Mouse (Mus musculus): ENCODE data around the gene Hist1h2bf. TPM values are rescaled to one million over a fixed set of nuclear protein-coding genes. Genes with fewer than 3 reads are reported as not detected.

Gene Hist1h2bf
- polyA plus RNA-seq, 1 experiment from 2014 or later, result 1.3 TPM

DNA sequence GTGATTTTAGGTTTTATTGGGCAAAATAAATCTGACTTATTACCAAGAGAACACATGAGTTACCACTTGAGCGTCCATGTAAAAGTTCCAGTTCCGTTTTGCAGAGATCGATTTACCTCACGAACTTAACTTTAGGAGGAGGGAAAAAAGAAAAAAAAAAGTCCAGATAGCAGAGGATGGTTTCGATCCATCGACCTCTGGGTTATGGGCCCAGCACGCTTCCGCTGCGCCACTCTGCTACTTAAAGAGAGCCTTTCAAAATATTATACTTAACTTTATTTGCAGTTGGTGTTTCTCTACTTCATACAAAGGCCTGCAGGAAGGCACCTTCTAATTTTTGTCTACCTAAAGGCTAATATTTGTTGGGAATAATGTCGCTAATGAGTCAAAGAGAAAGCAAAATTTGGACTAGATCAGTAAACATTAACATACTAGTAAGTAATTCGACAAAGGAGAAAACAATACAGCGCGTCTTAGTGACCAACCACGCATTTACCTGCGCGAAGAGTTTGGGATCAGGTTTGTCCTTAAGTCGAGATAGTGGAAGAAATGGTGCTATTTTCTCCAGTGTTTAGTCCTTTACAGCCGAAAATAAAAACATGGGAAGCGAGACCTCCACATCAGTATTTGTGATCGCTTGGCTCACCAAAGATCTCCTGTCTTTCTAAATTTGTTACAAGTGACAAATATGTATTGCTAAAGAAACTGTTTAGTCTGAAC is 43.7 kb downstream of the Hist1h2bf start:
- peaks cover 6% of the 10 kb centered on the region; the same call in 1 of the 2 replicates for H3K4me1 ChIP-seq (replicated peaks; ENCODE audit: control insufficient read depth, insufficient read depth, low read length)
- peak overlapping the region; percentile 65 for H3K9ac ChIP-seq (ENCODE audit: low read depth, low read length)
- WGBS, result under 1% methylated on average over 20 of the region's 20 CpGs
- ATAC-seq, result no peak; the same call in 1 of the 2 replicates
- no peaks in the 10 kb centered on the region for H3K36me3 ChIP-seq (ENCODE audit: control insufficient read depth, insufficient read depth)
- no peaks in the 10 kb centered on the region for H3K9me3 ChIP-seq (ENCODE audit: control insufficient read depth)
- no peak for TF ChIP-seq CTCF (IDR thresholded peaks at IDR 0.05; ENCODE audit: low read depth)
- H3K27me3 ChIP-seq (replicated peaks; ENCODE audit: control insufficient read depth, insufficient read depth, low read length), result no peaks in the 10 kb centered on the region
- H3K27ac ChIP-seq (ENCODE audit: low read depth, low read length), result peak overlapping the region; percentile 96
- H3K4me2 ChIP-seq (replicated peaks; ENCODE audit: low read depth), result peak overlapping the region; percentile 74
- H3K4me3 ChIP-seq (ENCODE audit: low read depth, low read length), result peak overlapping the region; percentile 49

DNA sequence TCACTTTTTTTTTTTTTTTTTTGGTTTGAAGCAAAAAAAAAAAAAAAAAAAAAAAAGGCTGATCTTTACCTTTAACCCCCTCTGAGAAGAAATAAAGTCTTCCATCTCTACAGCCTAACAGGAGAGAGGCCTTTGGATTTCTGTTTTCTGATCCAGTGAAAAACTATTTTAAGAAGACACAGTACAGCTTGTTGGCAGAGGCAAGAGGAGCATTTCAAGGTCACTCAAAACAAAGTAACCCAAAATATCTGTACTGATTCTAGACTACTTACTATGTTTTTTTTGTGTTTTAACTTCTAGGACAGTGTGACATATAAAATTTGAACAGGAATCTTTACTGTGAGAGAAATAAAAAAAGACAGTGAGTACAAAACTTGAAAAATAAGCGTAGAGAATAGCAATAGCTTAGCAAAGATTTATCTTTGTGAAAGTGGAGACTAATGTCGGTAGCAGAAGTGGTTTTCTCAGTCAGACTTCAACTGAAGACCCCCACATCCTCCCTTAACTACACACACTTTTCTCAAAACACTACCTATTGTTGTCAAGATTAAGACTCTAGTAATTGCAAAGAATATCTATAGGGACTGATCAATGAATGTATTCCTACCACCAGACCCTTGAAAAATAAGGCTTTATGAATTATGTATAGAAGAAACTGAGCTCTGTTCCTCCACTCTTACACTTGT is 44.4 kb downstream of the Hist1h2bf start:
- peaks cover 6% of the 10 kb centered on the region; the same call in 1 of the 2 replicates for H3K4me1 ChIP-seq (replicated peaks; ENCODE audit: control insufficient read depth, insufficient read depth, low read length)
- H3K27ac ChIP-seq (ENCODE audit: low read depth, low read length), result no peak overlapping the region
- no peak overlapping the region for H3K9ac ChIP-seq (ENCODE audit: low read depth, low read length)

DNA sequence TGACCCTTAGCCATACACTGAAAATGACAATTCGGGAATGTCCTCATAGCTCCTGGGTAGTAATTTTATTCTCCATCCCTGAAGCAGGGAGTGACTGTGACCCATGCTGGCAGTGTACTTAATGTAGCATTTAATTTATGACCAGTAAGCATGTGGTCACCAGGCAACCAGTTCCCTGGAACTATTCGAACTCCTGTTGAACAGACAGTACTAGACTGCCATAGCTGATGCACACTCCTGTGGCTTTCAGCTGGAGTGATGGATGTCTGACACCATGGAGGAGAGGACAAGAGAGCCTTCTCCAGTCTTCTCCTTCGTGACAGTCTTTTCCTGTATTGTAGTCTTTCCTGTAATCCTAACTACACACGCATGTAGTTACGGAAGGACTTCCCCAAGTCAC is 45.0 kb downstream of the Hist1h2bf start:
- H3K4me1 ChIP-seq (replicated peaks; ENCODE audit: control insufficient read depth, insufficient read depth, low read length), result peaks cover 6% of the 10 kb centered on the region; the same call in 1 of the 2 replicates
- H3K27ac ChIP-seq (ENCODE audit: low read depth, low read length), result no peak overlapping the region
- no peak overlapping the region for H3K4me2 ChIP-seq (replicated peaks; ENCODE audit: low read depth)
- 80% methylated on average over 5 of the region's 5 CpGs for WGBS
- ATAC-seq, result no peak
- no peaks in the 10 kb centered on the region for H3K36me3 ChIP-seq (ENCODE audit: control insufficient read depth, insufficient read depth)
- no peaks in the 10 kb centered on the region for H3K27me3 ChIP-seq (replicated peaks; ENCODE audit: control insufficient read depth, insufficient read depth, low read length)
- H3K4me3 ChIP-seq (ENCODE audit: low read depth, low read length), result no peak overlapping the region
- no peaks in the 10 kb centered on the region for H3K9me3 ChIP-seq (ENCODE audit: control insufficient read depth)
- TF ChIP-seq CTCF (IDR thresholded peaks at IDR 0.05; ENCODE audit: low read depth), result no peak
- no peak overlapping the region for H3K9ac ChIP-seq (ENCODE audit: low read depth, low read length)

More for the DNA sequence above, 44.4 kb downstream of the Hist1h2bf start:
- Histone ChIP-seq H3K27me3 (replicated peaks; ENCODE audit: control insufficient read depth, insufficient read depth, low read length) (no peaks in the 10 kb centered on the region), H3K4me3 (ENCODE audit: low read depth, low read length) (peak overlapping the region; percentile 49), H3K4me2 (replicated peaks; ENCODE audit: low read depth) (peak overlapping the region; percentile 74), H3K9me3 (ENCODE audit: control insufficient read depth) (no peaks in the 10 kb centered on the region), H3K36me3 (ENCODE audit: control insufficient read depth, insufficient read depth) (no peaks in the 10 kb centered on the region)
- no peak for TF ChIP-seq CTCF (IDR thresholded peaks at IDR 0.05; ENCODE audit: low read depth)
- ATAC-seq, result no peak
- WGBS, result 18% methylated on average over 2 of the region's 2 CpGs

DNA sequence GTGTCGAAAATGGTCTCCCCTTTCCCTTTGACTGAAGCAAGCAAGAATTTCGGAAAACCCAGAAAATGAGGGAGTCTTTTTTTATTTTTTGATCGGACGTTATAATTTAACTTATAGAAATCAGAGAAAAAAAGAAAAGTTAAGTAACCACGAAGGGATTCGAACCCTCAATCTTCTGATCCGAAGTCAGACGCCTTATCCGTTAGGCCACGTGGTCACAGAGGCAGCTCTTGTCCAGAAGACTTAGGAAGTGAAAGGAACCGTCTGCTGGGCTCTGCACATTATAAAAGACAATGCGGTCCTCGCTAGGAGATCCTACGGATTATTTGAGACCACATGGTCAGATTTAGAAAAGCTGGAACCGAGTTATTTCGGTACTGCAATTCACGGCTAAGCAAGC is 47.7 kb downstream of the Hist1h2bf start:
- Histone ChIP-seq H3K27me3 (replicated peaks; ENCODE audit: control insufficient read depth, insufficient read depth, low read length) (no peaks in the 10 kb centered on the region), H3K36me3 (ENCODE audit: control insufficient read depth, insufficient read depth) (no peaks in the 10 kb centered on the region), H3K27ac (ENCODE audit: low read depth, low read length) (no peak overlapping the region), H3K4me2 (replicated peaks; ENCODE audit: low read depth) (peak overlapping the region; percentile 64), H3K9ac (ENCODE audit: low read depth, low read length) (peak overlapping the region; percentile 34; the same call in 1 of the 2 replicates), H3K4me1 (replicated peaks; ENCODE audit: control insufficient read depth, insufficient read depth, low read length) (peaks cover 6% of the 10 kb centered on the region; the same call in 1 of the 2 replicates), H3K9me3 (ENCODE audit: control insufficient read depth) (no peaks in the 10 kb centered on the region), H3K4me3 (ENCODE audit: low read depth, low read length) (peak overlapping the region; percentile 49)
- peak; percentile 44; the same call in 1 of the 2 replicates for ATAC-seq
- TF ChIP-seq CTCF (IDR thresholded peaks at IDR 0.05; ENCODE audit: low read depth), result no peak
- under 1% methylated on average over 17 of the region's 17 CpGs for WGBS

DNA sequence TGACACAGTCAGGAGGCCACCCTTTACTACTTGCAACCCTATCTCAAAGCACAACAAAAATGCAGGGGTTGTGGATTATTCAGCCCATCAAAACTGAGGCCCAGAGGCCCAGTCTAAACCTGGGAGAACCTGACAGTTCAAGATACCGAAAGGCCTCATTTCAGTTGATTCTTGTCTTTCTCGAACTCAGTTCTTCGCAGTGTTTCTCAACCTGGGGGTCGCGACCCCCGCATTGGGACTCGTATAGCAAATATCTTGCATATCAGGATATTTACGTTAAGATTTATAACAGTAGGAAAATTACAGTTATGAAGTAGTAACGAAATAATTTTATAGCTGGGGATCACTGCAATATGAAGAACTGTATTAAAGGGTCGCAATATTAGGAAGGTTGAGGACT is 48.1 kb downstream of the Hist1h2bf start:
- peaks cover 6% of the 10 kb centered on the region; the same call in 1 of the 2 replicates for H3K4me1 ChIP-seq (replicated peaks; ENCODE audit: control insufficient read depth, insufficient read depth, low read length)
- peak overlapping the region; percentile 64 for H3K4me2 ChIP-seq (replicated peaks; ENCODE audit: low read depth)
- 3% methylated on average over 10 of the region's 10 CpGs for WGBS
- H3K9me3 ChIP-seq (ENCODE audit: control insufficient read depth), result no peaks in the 10 kb centered on the region
- ATAC-seq, result no peak
- H3K36me3 ChIP-seq (ENCODE audit: control insufficient read depth, insufficient read depth), result no peaks in the 10 kb centered on the region
- no peak for TF ChIP-seq CTCF (IDR thresholded peaks at IDR 0.05; ENCODE audit: low read depth)
- no peak overlapping the region for H3K27ac ChIP-seq (ENCODE audit: low read depth, low read length)
- no peaks in the 10 kb centered on the region for H3K27me3 ChIP-seq (replicated peaks; ENCODE audit: control insufficient read depth, insufficient read depth, low read length)
- no peak overlapping the region for H3K9ac ChIP-seq (ENCODE audit: low read depth, low read length)
- H3K4me3 ChIP-seq (ENCODE audit: low read depth, low read length), result peak overlapping the region; percentile 49

DNA sequence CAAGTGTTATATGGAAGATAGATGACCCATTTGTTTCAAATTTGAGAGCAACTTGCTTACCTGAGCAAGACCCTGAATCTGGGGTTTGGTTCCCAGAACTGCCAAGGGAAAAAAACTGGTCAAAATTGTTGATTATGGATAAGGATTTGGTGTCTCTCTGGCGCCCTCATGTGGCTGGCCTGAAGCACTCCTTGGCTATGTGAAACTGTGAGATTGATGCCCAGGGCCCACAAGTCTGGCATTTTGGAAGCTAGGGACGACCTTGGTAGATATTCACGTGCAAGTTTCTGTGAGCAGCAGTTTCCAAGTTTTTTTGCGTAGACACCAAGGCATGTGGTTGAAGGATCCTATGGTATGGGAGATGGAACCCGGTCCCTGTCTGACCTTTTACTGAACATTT is 49.3 kb downstream of the Hist1h2bf start:
- H3K4me1 ChIP-seq (replicated peaks; ENCODE audit: control insufficient read depth, insufficient read depth, low read length), result peaks cover 6% of the 10 kb centered on the region; the same call in 1 of the 2 replicates
- no peaks in the 10 kb centered on the region for H3K9me3 ChIP-seq (ENCODE audit: control insufficient read depth)
- no peak overlapping the region for H3K27ac ChIP-seq (ENCODE audit: low read depth, low read length)
- WGBS, result 11% methylated on average over 5 of the region's 5 CpGs
- no peak overlapping the region for H3K9ac ChIP-seq (ENCODE audit: low read depth, low read length)
- no peak for ATAC-seq
- no peaks in the 10 kb centered on the region for H3K36me3 ChIP-seq (ENCODE audit: control insufficient read depth, insufficient read depth)
- H3K4me3 ChIP-seq (ENCODE audit: low read depth, low read length), result no peak overlapping the region
- H3K4me2 ChIP-seq (replicated peaks; ENCODE audit: low read depth), result no peak overlapping the region
- no peaks in the 10 kb centered on the region for H3K27me3 ChIP-seq (replicated peaks; ENCODE audit: control insufficient read depth, insufficient read depth, low read length)
- TF ChIP-seq CTCF (IDR thresholded peaks at IDR 0.05; ENCODE audit: low read depth), result peak; percentile 92
